Mouse (Mus musculus): ENCODE measurements around the gene Nt5dc1.
"Not testable (repeated sequence)": the region's sequence is repeated elsewhere in the genome, so short reads cannot be mapped to it uniquely, and the experiment has no call there.

The Nt5dc1 gene

DNA sequence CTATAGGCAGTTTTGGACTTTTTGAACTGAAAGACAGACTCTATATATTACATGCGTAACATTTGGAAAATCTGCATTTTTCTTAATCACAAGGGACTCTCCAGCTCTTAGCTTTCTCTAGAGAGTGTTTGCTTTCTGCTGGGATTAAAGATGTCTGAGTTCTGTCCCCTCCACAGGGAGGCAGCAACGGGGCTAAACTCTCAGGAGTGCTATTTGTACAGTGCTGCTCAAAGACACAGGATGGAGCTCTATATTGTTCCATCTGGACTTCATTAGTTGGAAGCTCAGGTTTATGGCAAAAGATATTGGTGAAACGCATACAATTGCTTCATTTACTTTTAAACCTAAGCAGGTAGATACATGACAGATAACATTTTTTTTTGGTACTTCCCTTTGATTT lies 105.8 kb downstream of the Nt5dc1 start:
- CTCF ChIA-PET = no interaction called here

GRCm38 (mm10) chr10:34309915-34310685 lies 108.3 kb downstream of the Nt5dc1 start:
- CTCF ChIA-PET = no interaction called here

GRCm38 (mm10) chr10:34307070-34307469 lies 111.3 kb downstream of the Nt5dc1 start:
- CTCF ChIA-PET = no interaction called here

- CTCF ChIA-PET = no interaction called here
Measured at GRCm38 (mm10) chr10:34300368-34300767, 118.0 kb downstream of the Nt5dc1 start.

- CTCF ChIA-PET = interaction anchor here (1.1 kb wide), 1 partner anchor 11 kb away, joined by 3 read pairs; no protein-coding TSS in a partner anchor
Measured at GRCm38 (mm10) chr10:34297980-34298753, 120.2 kb downstream of the Nt5dc1 start.

DNA sequence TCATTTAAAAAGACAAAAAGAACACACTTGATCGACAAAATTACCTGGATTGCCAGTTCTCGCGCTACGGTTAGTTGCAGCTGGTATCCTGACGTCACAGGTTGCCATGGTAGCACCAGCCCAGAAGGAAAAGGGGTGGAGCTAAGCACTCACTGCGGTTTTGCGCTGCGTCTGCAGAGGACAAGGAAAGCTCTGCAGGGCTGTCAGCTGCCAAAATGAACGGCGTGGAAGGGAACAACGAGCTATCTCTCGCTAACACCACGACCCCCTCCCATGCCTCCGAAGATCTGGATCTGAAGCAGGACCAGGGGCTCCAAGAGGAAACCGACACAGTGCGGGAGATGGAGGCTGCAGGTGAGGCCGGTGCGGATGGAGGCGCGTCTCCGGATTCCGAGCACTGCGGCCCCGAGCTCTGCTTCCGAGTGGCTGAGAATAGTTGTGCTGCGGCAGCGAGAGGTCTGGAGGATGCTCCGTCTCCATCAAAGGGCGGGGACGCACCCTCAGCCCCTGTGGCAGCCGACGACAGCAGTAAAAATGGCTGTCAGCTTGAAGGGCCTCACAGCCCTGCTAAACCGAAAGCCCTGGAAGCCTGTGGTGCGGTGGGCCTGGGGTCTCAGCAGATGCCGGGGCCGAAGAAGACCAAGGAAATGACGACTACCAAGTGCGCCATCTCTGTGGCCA lies 120.9 kb downstream of the Nt5dc1 start, which contains the start of gene Tspyl4:
Gene Tspyl4, plus strand, starts transcription at position 144 of the 681 bp plus-strand sequence.
- CTCF ChIA-PET = interaction anchor here (0.7 to 1.1 kb wide), 3 partner anchors 10 to 132 kb away, joined by 3 read pairs; no protein-coding TSS in a partner anchor

GRCm38 (mm10) chr10:34296911-34297298 lies 121.4 kb downstream of the Nt5dc1 start:
- CTCF ChIA-PET = interaction anchor here (0.7 kb wide), 2 partner anchors 13 to 132 kb away, joined by 3 read pairs; no protein-coding TSS in a partner anchor

DNA sequence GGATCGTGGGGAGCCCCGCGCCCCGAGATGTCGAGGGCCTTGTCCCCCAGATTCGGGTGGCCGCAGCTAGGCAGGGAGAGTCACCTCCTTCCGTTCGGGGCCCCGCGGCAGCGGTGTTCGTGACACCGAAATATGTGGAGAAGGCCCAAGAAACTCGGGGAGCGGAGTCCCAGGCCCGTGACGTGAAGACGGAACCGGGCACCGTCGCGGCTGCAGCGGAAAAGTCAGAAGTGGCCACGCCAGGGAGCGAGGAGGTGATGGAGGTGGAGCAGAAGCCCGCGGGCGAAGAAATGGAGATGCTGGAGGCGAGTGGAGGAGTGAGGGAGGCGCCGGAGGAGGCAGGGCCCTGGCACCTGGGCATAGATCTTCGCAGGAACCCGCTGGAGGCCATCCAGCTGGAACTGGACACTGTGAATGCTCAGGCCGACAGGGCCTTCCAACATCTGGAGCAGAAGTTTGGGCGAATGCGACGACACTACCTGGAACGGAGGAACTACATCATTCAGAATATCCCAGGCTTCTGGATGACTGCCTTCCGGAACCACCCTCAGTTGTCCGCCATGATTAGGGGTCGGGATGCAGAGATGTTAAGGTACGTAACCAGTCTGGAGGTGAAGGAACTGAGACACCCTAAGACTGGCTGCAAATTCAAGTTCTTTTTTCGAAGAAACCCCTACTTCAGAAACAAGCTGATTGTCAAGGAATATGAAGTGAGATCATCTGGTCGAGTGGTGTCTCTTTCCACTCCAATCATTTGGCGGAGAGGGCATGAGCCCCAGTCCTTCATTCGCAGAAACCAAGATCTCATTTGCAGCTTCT lies 135.7 kb downstream of the Nt5dc1 start:
- CTCF ChIA-PET = interaction anchor here (0.5 kb wide), 1 partner anchor 167 kb away, joined by 16 read pairs; no protein-coding TSS in a partner anchor

DNA sequence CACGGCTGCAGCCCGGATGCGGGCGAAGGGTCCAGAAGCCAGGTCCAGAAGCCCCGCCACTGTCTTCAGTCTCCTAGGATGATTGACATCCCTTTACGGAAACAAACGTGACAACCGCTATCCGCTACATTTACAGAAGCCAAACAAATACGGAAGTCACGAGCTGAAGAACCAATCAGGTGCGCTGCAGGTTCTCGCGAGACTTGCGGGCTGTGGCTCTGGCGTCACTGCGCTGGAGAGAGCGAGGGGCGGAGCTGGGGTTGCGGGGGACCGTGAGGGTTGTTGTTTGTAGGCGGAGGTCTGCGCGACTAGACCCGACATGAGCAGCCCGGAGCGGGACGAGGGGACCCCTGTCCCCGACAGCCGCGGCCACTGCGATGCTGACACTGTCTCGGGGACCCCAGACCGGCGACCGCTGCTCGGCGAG lies 136.4 kb downstream of the Nt5dc1 start, which contains the start of gene Tspyl1:
Gene Tspyl1, plus strand, starts transcription at position 229 of the 427 bp plus-strand sequence.
- CTCF ChIA-PET = interaction anchor here (0.5 kb wide), 1 partner anchor 167 kb away, joined by 16 read pairs; no protein-coding TSS in a partner anchor

DNA sequence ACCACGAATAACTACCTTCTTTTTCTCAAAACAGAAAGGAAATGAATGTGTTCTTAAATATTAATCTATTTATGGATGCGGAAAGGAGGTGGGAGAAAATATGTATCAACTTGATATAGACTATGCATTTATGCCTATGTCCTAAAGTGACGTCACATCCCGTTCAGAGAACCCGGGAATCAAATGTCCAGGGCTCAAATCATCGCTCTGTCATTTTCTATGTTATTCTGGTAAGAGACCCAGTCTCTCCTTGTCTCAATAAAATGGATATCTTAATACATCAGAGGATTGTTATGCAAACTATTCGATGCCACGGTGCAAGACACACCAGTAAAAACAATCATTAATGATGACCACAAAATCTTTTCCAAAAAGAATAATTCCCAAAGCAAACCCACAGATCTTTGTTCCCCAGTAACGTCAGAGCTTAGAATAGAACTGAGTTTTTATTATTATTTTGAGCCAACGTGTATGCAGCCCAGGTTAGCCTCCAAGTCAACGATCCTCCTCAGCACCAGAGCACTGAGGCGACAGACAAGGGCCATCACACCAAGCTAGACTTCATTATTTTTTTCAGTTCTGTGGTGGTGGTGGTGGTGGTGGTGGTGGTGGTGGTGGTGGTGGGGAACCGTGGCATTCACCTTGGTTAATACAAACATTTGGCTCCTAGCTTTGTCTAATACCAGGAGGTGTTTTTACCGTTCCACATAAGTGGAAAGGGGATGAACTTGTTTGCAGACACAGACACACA lies 137.0 kb downstream of the Nt5dc1 start:
- CTCF ChIA-PET = no interaction called here

DNA sequence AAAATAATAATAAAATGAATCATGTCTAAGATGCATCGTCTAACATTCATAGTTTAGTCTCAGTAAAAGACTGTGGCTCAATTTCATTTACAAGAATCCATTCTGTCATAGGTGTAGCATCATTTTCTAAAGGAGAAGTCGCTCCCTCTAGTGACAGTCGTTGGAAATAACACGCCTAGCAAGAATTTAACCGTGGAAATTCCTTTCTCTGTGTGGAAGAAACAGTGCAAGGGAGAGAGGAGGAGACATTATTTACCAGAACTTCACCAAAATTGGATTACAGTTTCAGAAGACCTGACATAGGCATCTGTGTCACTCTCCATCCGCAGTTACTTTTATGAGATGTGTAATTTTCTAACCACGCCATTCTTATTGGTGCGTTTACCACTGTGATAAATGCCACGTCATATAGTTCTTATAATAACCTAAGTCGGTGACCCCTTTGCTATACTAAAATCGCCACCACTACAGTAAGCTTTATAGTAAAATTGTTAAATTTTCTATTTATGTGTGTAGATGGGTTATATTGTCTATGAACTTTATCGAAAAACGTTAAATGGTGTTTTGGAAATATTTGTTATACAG lies 137.7 kb downstream of the Nt5dc1 start:
- CTCF ChIA-PET = no interaction called here

- CTCF ChIA-PET = no interaction called here
Measured at GRCm38 (mm10) chr10:34271681-34272080, 146.7 kb downstream of the Nt5dc1 start.

DNA sequence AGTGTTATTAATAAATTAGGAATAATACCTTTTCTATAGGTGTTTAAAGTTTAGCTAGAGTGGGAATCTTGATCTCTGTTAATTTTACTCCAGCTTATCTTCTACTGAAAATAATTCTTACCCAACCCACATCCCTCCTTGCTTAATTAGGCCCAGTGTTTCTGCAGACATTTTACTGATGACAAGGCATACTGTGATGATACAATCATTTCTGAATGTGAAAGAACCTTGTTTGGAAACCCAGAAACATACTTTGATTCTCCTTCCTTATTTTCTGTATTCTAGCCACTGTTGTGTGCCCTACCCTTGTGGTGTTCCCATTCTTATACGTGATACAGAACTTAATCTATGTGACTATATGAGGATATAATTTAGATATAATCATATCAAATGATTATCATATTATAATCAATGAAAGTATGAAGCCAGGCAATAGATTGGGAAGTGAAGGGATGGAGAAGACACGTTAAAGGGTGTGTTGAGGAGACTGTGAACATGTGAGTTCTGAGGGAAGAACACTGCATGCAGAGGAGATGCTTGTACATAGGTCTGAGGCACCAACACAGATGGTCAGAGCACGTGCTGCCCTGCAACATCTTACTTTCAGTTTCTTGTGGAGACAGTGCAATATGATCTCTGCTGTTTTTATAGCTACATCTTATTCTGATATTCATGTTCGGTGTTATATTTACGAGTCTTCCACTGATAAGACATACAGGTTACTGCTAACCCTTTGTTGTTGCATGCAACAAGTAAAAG lies 150.9 kb downstream of the Nt5dc1 start:
- CTCF ChIA-PET = no interaction called here

- CTCF ChIA-PET = no interaction called here
Measured at GRCm38 (mm10) chr10:34265106-34265505, 153.2 kb downstream of the Nt5dc1 start.

DNA sequence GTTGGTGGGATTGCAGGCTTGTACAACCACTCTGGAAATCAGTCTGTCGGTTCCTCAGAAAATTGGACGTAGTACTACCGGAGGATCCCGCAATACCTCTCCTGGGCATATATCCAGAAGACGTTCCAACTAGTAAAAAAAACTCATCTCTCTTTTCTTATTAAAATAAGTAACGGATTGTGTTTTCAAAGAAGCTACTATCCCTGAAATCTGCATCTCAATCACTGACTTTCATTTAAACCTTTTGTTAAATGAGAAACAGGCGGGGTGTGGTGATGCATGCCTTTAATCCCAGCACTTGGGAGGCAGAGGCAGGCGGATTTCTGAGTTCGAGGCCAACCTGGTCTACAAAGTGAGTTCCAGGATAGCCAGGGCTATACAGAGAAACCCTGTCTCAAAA lies 165.5 kb downstream of the Nt5dc1 start:
- CTCF ChIA-PET = not testable (repeated sequence)

- CTCF ChIA-PET = interaction anchor here (0.8 kb wide), 1 partner anchor 35 kb away, joined by 3 read pairs; no protein-coding TSS in a partner anchor
Measured at GRCm38 (mm10) chr10:34249594-34249993, 168.8 kb downstream of the Nt5dc1 start.

DNA sequence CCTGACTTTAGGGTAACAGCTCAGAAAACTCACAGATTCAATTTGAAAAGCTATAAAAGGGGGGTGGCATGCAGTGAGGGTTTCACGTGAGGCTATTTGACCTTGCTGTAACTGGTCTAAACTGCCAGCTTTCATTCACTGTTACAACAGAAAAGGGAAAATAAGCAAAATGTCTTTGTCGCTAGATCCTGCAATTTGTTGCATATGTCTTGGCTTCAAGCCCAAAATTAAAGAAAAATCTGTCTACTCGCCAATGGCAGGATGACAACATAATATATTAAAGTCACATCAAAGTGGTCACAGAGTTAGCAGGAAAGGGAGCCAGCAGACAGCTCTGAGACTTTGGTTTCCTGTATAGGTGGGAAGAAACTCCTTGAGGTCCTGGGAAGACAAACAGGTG lies 170.6 kb downstream of the Nt5dc1 start:
- CTCF ChIA-PET = no interaction called here

DNA sequence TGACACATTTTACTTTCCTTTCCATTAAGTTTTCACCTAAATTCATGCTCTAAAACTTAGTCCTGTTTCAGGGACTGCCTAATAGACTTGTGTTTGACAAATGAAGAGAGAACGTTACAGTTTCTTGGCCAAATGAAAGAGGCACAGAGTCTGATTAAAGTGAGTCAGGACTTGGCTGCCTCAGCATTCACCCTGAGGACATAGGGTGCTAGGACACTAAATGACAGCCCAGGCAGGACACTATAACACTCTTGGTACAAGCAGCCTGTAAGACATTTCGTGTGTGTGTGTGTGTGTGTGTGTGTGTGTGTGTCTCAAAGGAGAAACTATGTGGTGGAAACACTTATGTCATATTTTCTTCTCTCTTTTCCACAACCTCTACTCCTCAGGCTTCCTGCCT lies 172.2 kb downstream of the Nt5dc1 start:
- CTCF ChIA-PET = no interaction called here

- CTCF ChIA-PET = no interaction called here
Measured at GRCm38 (mm10) chr10:34244745-34245144, 173.6 kb downstream of the Nt5dc1 start.
